Mouse (Mus musculus): ENCODE results near the gene Stim2. TPM values are rescaled to one million over a fixed set of nuclear protein-coding genes. Genes with fewer than 3 reads are reported as not detected.
A peak's percentile ranks its signal among the peaks of the same experiment; 100 is the strongest.

Gene Stim2
- total RNA-seq, 2 experiments from 2014 or later, result 35.7 to 49.3 TPM

DNA sequence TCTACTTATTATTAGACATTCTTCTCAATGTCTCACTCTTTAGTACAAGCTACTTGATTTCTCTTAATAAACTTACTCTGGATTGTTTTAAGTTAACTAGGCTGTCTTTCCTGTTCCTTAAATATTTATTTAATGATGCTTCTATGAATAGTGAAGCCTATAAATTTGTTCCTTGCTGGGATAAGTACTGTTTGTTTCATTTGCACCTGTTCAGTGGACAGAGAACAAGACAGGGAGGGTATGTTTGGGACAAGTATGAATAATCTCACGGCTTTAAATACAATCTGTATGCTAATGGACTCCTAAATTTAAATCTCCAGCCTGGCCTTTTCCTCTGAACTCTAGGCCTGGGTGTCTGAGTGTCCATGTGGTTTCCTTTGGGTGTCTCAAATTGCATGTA lies 10.2 kb upstream of the Stim2 start:
- intact Hi-C loops (cut with DNase I), result loop anchor here (5.0 kb wide), 1 partner anchor 46 kb away; no protein-coding TSS in a partner anchor
- no peak for DNase-seq

GRCm38 (mm10) chr5:53992616-53993015 lies 5.7 kb upstream of the Stim2 start:
- peak; percentile 35 to 56 for DNase-seq
- intact Hi-C loops (cut with DNase I), result no loop called here

DNA sequence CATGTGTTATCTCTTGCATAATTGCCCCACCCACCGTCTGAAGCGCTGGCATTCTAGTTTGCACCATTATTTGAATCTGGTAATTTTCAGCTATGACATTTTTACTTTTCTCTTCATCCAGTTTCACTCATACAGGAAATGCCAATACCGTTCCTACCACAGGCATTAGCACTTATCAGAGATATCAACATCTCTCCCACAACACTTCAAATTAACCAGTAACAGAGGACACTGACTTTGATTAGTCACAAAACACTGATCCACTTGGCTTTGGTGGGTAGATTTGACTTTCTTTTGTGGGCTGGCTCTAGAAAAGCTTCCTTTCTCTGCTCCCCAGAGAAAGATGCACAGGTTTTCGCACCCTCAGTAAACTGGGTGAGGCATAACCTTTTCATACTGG lies 3.7 kb upstream of the Stim2 start:
- intact Hi-C loops (cut with DNase I), result no loop called here
- no peak for DNase-seq

GRCm38 (mm10) chr5:53995316-53995715 lies 3.0 kb upstream of the Stim2 start:
- intact Hi-C loops (cut with DNase I), result loop anchor here (5.0 kb wide), 4 partner anchors 63 to 123 kb away; no protein-coding TSS in a partner anchor
- DNase-seq, result peak; percentile 62 to 73

- no peak for DNase-seq
- intact Hi-C loops (cut with DNase I), result loop anchor here (5.0 kb wide), 4 partner anchors 65 to 125 kb away; no protein-coding TSS in a partner anchor
Observed at GRCm38 (mm10) chr5:53996822-53997221, 1.5 kb upstream of the Stim2 start.

- intact Hi-C loops (cut with DNase I), result loop anchor here (5.0 kb wide), 4 partner anchors 67 to 127 kb away; no protein-coding TSS in a partner anchor
- peak; percentile 30 to 70 for DNase-seq
Observed at GRCm38 (mm10) chr5:53998743-53999460, 603 bp downstream of the Stim2 start.

DNA sequence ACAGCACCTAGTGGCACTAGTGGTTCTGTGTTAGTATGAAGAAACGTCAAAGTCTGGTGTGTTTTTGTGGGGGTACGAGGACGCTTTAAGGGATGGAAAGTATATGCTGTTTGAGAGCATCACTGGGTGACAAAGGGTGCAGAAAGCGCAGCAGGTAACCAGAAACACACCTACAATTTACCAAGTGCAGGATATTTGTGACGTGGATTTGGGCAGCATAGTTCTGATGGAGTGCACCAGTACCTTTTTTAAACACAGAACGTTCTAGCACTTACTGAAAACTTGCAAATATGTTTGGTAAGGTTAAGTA lies 1.1 kb downstream of the Stim2 start:
- intact Hi-C loops (cut with DNase I), result loop anchor here (5.0 kb wide), 4 partner anchors 67 to 127 kb away; no protein-coding TSS in a partner anchor
- DNase-seq, result no peak

GRCm38 (mm10) chr5:53999831-54000230 lies 1.5 kb downstream of the Stim2 start:
- DNase-seq, result no peak
- intact Hi-C loops (cut with DNase I), result loop anchor here (5.0 kb wide), 4 partner anchors 68 to 128 kb away; no protein-coding TSS in a partner anchor

- intact Hi-C loops (cut with DNase I), result no loop called here
- DNase-seq, result no peak
Observed at GRCm38 (mm10) chr5:54001021-54001420, 2.7 kb downstream of the Stim2 start.

DNA sequence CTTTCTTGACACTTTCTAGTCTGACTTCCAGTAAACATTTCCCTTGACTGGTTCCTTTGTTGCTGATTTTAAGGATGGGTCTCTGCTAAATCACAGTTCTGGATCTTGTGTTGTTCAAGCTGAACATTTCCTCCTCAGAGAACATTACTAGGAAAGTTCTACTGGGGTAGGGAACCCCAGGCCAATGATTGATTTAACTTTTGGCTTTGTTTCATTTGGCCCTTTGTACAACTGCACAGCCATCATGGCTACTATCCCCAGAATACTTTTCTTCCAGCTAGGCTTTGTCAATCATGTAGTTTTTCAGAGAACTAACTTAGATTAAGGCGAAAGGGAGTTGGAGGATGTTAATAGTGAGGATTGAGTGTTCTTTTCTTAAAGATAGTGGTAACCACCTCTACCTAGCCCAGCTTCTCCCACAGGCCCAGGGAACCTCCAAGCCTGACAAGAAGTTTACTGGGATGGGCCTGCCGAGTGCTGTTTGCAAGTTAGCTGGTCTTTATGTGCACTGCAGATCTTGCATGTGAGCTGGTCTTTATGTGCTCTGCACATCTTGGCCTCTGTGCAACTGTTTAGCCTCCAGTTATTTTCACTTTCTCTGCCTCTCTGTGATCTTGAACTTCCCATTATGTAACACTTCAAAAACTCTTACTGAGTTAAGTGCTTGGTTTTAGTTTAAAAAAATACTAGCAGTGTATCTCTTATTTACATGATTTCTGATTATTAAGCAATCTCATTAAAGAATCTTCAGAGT lies 7.0 kb downstream of the Stim2 start:
- DNase-seq, result no peak
- intact Hi-C loops (cut with DNase I), result loop anchor here (5.0 kb wide), 1 partner anchor 37 kb away; no protein-coding TSS in a partner anchor

GRCm38 (mm10) chr5:54005865-54006225 lies 7.5 kb downstream of the Stim2 start:
- no peak for DNase-seq
- intact Hi-C loops (cut with DNase I), result loop anchor here (5.0 kb wide), 1 partner anchor 36 kb away; no protein-coding TSS in a partner anchor

GRCm38 (mm10) chr5:54006845-54007244 lies 8.5 kb downstream of the Stim2 start:
- no peak for DNase-seq
- intact Hi-C loops (cut with DNase I), result loop anchor here (5.0 kb wide), 1 partner anchor 35 kb away; no protein-coding TSS in a partner anchor

GRCm38 (mm10) chr5:54007617-54008016 lies 9.3 kb downstream of the Stim2 start:
- DNase-seq, result no peak
- intact Hi-C loops (cut with DNase I), result loop anchor here (5.0 kb wide), 1 partner anchor 35 kb away; no protein-coding TSS in a partner anchor

DNA sequence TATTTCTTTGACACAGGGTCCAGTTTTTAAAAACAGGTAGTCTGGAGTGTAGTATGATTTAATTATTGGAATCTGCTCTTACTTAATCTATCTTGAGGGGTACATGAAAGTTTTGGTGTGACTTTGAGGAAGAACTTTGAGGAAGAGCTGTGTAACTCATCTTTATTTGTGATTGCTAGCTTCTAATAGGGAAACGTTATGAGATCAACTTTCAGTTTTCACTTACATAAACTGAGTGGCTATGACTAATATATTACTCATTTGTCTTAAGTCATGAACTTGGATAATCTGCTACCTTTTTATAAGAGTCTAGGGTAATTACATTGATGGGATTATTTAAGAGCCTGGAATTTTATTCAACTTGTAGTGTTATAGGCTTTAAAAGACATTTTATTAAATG lies 15.0 kb downstream of the Stim2 start:
- no peak for DNase-seq
- intact Hi-C loops (cut with DNase I), result no loop called here

DNA sequence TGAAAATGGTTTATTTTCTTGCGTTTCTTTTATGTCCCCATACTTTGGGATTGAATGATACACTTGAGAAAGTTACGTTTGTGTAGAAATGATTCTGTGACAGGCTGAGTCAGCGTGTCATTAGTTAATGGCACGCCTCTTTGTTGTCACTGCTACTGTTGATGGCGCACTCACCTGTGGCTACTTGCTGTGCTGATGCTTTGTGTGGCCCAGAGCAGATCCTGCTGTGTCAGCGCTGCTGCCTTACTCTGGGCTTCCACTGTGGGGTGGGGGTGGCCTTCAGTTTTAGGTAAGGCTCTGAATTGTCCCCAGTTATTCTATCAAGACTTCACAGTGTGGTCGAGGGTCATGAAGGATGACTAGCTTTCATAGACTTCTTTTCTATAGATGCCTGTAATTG lies 18.8 kb downstream of the Stim2 start:
- no peak for DNase-seq
- intact Hi-C loops (cut with DNase I), result no loop called here

- intact Hi-C loops (cut with DNase I), result no loop called here
- no peak for DNase-seq
Observed at GRCm38 (mm10) chr5:54018856-54019255, 20.6 kb downstream of the Stim2 start.

GRCm38 (mm10) chr5:54019546-54019945 lies 21.2 kb downstream of the Stim2 start:
- DNase-seq, result no peak

DNA sequence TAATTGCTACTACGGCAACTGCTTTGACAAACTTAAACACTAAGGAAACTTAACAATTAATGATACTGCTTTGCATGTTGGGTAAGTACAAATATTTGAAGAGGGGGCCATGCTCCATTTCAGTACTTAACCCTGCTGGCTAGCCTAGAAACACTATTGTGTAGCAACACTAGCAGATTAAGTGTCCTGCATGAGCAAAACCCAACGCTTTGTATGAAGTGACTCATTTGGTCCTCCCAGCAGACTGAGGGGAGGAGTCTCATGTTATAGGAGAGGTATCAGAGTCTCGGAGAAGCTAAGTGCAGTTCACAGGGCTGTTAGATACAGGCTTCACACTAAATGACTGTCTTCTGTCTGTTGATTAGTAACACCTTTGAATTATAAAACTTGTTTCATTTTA lies 26.3 kb downstream of the Stim2 start:
- no peak for DNase-seq
- intact Hi-C loops (cut with DNase I), result no loop called here

More at GRCm38 (mm10) chr5:54019546-54019945, 21.2 kb downstream of the Stim2 start:
- intact Hi-C loops (cut with DNase I), result no loop called here

GRCm38 (mm10) chr5:54025630-54026029 lies 27.3 kb downstream of the Stim2 start:
- no peak for DNase-seq
- intact Hi-C loops (cut with DNase I), result no loop called here

DNA sequence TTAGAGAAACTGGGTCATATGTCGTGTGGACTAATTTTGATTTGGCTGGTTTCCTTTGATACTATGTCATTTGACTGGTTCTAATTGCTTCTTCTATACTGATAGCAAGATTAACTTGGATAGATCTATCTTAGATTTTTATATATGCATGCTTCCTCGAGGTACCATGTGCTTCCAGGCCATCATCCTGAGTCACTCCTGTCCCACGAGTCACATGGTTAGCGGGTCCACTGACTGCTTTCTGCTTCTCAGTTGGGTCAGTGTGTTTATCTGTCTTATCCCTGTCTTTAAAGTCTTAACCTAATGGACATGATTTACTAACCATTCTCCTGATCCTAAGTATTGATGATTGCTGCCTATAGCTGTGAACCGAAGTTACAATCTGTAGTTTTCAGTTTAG lies 34.9 kb downstream of the Stim2 start:
- no peak for DNase-seq
- intact Hi-C loops (cut with DNase I), result no loop called here

DNA sequence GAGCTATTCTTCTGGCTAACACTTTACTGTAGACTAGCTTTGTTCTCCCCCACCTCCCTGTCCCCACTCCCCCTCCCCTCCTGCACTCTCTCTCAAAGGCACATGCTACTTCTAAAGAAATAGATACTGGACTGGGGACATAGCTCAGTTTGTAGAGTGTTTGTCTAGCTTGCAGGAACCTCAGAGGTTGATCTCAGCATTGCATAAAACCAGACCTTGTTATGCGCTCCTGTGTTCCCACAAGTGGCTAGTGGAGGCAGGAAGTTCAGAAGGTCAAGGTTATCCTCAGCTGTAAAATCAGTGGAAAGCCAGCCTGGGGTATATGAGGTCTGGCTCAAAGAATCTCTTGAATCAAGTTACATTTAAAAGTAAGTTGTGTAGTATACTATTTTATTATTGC lies 36.4 kb downstream of the Stim2 start:
- intact Hi-C loops (cut with DNase I), result no loop called here
- DNase-seq, result no peak
